Mouse (Mus musculus) hindbrain, embryonic 13.5 days (tissue): ENCODE measurements around the gene Znrf3. TPM values are rescaled to one million over a fixed set of nuclear protein-coding genes. Genes with fewer than 3 reads are reported as not detected.
A peak's percentile ranks its signal among the peaks of the same experiment; 100 is the strongest.
"Not testable (repeated sequence)": the region's sequence is repeated elsewhere in the genome, so short reads cannot be mapped to it uniquely, and the experiment has no call there.

Experiments used
- ATAC-seq: fragments of 200-750 bp; cut with Nextera tagmentation; 2 replicates; pipeline ENCODE4 v1.8.0; 2017; ENCODE audit warnings: moderate TSS enrichment; ENCODE audit not compliant: low FRiP score
- H3K27ac ChIP-seq: fragments of 300-500 bp; sonication (generic); 2 replicates; pipeline ENCODE4 v1.5.1; 2015; ENCODE audit warnings: inconsistent platforms, mild to moderate bottlenecking, moderate library complexity
- H3K27me3 ChIP-seq: fragments of 300-500 bp; sonication (generic); 2 replicates; pipeline ENCODE4 v1.6.1; 2015; ENCODE audit warnings: mild to moderate bottlenecking, inconsistent platforms
- H3K36me3 ChIP-seq: fragments of 300-500 bp; sonication (generic); 2 replicates; pipeline ENCODE4 v1.6.1; 2015; ENCODE audit warnings: mild to moderate bottlenecking, inconsistent platforms
- H3K4me1 ChIP-seq: fragments of 300-500 bp; sonication (generic); replicated peaks from 2 replicates; pipeline ENCODE4 v1.6.1; 2015; ENCODE audit warnings: inconsistent platforms
- H3K4me2 ChIP-seq: fragments of 300-500 bp; sonication (generic); 2 replicates; pipeline ENCODE4 v1.6.1; 2015; ENCODE audit warnings: inconsistent platforms, mild to moderate bottlenecking, moderate library complexity
- H3K4me3 ChIP-seq: fragments of 300-500 bp; sonication (generic); 2 replicates; pipeline ENCODE4 v1.5.1; 2015; ENCODE audit warnings: mild to moderate bottlenecking, inconsistent platforms
- H3K9ac ChIP-seq: fragments of 300-500 bp; sonication (generic); 2 replicates; pipeline ENCODE4 v1.6.1; 2015; ENCODE audit warnings: mild to moderate bottlenecking, inconsistent platforms
- H3K9me3 ChIP-seq: fragments of 300-500 bp; sonication (generic); 2 replicates; pipeline ENCODE4 v1.6.1; 2016; ENCODE audit warnings: inconsistent platforms
- WGBS: fragments of 180-500 bp; shearing (Covaris S2); methylation state at CpG from one replicate; pipeline ENCODE4 v1.1.7; 2015; 5-methylcytosine and 5-hydroxymethylcytosine counted together
- polyA plus RNA-seq: library from polyadenylated mRNA; unstranded; fragments of >200 nt; fragmentation: Nextera tagmentation; extraction: Ambion mirVana; gene quantifications from 2 replicates; pipeline ENCODE4 v1.2.1, GENCODE M21; 2015

Znrf3 gene
- polyA plus RNA-seq, result 6.7 and 7.1 TPM in 2 replicates

DNA sequence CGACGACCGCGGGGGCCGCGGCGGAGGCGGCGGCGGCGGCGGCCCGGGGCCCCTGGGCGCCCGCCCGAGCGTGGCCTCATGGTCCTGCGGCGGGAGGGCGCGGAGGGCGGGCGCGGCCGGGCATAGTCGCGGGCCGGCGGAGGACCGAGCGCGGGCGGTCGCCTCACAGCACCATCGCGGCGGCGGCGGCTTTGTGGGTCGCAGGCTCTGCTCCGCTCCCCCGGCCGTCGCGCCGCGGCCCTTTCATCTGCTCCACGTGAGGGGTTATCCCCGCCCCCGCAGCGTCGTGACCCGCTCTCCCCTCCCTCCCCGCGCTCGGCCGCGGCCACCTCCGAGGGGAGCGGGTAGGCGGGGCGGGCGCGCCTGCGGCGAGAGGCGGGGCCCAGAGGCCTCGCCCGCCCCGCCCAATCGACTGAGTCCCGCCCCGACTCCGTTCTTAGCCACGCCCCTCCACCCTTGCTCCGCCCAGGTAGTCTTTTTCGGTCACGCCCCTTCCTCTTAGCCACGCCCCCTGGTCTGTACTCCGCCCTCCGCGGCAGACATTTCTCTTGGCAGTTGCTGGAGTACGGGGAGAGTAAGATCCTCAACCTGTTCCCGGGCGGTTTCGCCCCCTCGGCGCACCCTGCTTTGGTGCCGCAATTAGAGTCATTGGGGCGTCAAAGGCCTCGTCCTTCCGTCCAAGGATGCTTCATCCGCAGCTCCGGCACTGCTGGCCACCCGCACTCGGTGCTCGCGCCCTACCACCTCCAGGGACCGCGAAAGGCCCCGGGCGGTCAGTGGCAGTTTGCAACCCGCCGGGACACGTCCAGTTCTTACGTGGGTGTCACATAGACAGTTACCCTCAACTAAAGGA, at the start of gene Znrf3:
Gene Znrf3, minus strand, starts transcription at position 249 of the 853 bp plus-strand sequence.
- Histone ChIP-seq H3K4me3 (peak within 1 kb of the TSS; percentile 82), H3K27ac (peak within 1 kb of the TSS; percentile 52), H3K36me3 (no peaks in the 10 kb centered on the region), H3K9me3 (no peaks in the 10 kb centered on the region), H3K27me3 (peaks cover 11% of the 10 kb centered on the region; the same call in 1 of the 2 replicates), H3K9ac (peak within 1 kb of the TSS; percentile 82), H3K4me1 (peaks cover 29% of the 10 kb centered on the region), H3K4me2 (peak within 1 kb of the TSS; percentile 96)
- peak; percentile 90 for ATAC-seq
- under 1% methylated on average over 79 of the region's 106 CpGs for WGBS

- ATAC-seq, result no peak
- Histone ChIP-seq H3K27ac (no peak overlapping the region), H3K4me1 (no peaks in the 10 kb centered on the region), H3K9ac (no peak overlapping the region), H3K36me3 (no peaks in the 10 kb centered on the region), H3K4me3 (no peak overlapping the region), H3K9me3 (no peaks in the 10 kb centered on the region), H3K27me3 (no peaks in the 10 kb centered on the region), H3K4me2 (no peak overlapping the region)
- 56% methylated on average over 2 of the region's 2 CpGs for WGBS
Observed at GRCm38 (mm10) chr11:5493869-5494268, 49.2 kb upstream of the Znrf3 start.

- Histone ChIP-seq H3K36me3 (no peaks in the 10 kb centered on the region), H3K9ac (no peak overlapping the region; the same call in 1 of the 2 replicates), H3K9me3 (no peaks in the 10 kb centered on the region), H3K27me3 (no peaks in the 10 kb centered on the region), H3K27ac (no peak overlapping the region), H3K4me1 (no peaks in the 10 kb centered on the region), H3K4me3 (no peak overlapping the region), H3K4me2 (no peak overlapping the region)
- WGBS, result 81% methylated on average over 7 of the region's 7 CpGs
- ATAC-seq, result no peak
Observed at GRCm38 (mm10) chr11:5491912-5492311, 47.3 kb upstream of the Znrf3 start.

- 83% methylated on average over 10 of the region's 10 CpGs for WGBS
- H3K36me3 ChIP-seq, result no peaks in the 10 kb centered on the region
- no peak for ATAC-seq
- H3K27ac ChIP-seq, result no peak overlapping the region
- no peaks in the 10 kb centered on the region for H3K27me3 ChIP-seq
- no peaks in the 10 kb centered on the region for H3K4me1 ChIP-seq
- H3K9ac ChIP-seq, result no peak overlapping the region
- no peak overlapping the region for H3K4me3 ChIP-seq
- H3K9me3 ChIP-seq, result no peaks in the 10 kb centered on the region
- no peak overlapping the region for H3K4me2 ChIP-seq
Observed at GRCm38 (mm10) chr11:5490989-5491656, 46.5 kb upstream of the Znrf3 start.

- 92% methylated on average over 10 of the region's 10 CpGs for WGBS
- H3K4me3 ChIP-seq, H3K4me2 ChIP-seq, ATAC-seq, H3K9ac ChIP-seq, H3K36me3 ChIP-seq, H3K9me3 ChIP-seq, H3K27me3 ChIP-seq, H3K4me1 ChIP-seq, H3K27ac ChIP-seq: not testable (repeated sequence)
Observed at GRCm38 (mm10) chr11:5489433-5489832, 44.8 kb upstream of the Znrf3 start.

DNA sequence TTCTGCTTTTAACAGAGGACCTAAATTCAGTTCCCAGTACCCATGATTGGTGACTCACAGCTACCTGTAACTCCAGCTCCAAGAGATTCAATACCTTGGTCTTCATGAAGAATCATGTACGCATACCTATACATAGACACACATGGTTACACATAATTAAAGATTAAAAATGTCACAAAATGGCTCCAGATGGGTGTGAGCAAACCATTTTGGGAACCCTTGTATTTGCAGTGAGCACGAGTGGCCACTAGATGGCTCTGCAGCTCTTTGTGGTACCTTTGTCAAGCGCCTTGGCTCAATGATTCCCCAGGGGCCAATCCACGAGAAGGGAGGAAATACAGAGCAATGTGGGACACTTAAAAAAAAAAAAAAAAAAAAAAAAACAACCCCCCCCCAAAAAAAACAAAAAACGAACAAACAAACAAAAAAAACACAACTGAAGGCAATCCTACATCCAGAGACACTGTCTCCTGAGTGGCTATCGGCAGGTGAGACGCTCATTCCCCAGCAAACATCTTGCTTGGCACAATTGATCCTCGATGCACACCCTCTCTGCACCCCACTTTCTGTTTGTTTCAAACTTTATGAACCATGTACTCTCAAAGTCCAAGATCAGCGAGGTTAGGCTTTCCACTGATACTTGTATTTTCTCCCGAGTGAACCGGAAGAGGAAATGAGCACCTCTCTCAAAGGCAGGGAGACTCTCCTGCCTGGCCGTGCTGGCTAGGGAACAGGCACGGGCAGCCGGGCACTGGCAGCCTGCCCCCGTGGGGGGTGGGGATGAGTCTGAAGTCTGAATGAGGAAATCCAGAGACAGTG, 40.8 kb upstream of the Znrf3 start:
- Histone ChIP-seq H3K4me2 (peak overlapping the region; percentile 61), H3K27me3 (no peaks in the 10 kb centered on the region), H3K4me1 (peaks cover 3% of the 10 kb centered on the region; the same call in 1 of the 2 replicates), H3K9me3 (no peaks in the 10 kb centered on the region), H3K36me3 (no peaks in the 10 kb centered on the region), H3K9ac (peak overlapping the region; percentile 68), H3K27ac (no peak overlapping the region), H3K4me3 (peak overlapping the region; percentile 39)
- ATAC-seq, result peak; percentile 73
- 17% methylated on average over 15 of the region's 15 CpGs for WGBS

DNA sequence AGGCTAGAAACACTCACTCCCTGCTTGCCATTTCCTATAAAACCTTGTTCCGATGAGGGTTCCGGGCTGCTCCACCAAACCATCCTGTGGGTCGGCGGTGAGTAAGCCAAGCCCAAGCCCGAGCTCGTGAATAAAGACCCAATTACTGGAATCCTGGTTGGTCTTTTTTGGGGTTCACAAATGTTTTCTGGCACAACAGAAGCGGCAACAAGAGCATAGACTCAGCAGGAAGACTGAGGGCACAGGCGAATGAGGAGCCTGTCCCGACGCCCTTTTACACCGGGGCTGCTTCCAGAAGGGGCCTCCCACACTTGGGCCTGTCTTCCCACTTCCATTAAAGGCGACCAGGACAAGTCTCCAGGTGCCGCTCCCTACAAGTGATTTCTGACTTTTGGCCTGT, 37.9 kb upstream of the Znrf3 start:
- no peak overlapping the region for H3K4me2 ChIP-seq
- peaks cover 3% of the 10 kb centered on the region; the same call in 1 of the 2 replicates for H3K4me1 ChIP-seq
- no peaks in the 10 kb centered on the region for H3K36me3 ChIP-seq
- no peak overlapping the region for H3K9ac ChIP-seq
- no peaks in the 10 kb centered on the region for H3K9me3 ChIP-seq
- no peak for ATAC-seq
- no peak overlapping the region for H3K27ac ChIP-seq
- whole genome bisulfite sequencing, result 91% methylated on average over 13 of the region's 13 CpGs
- no peaks in the 10 kb centered on the region for H3K27me3 ChIP-seq
- no peak overlapping the region for H3K4me3 ChIP-seq

- Histone ChIP-seq H3K27me3 (no peaks in the 10 kb centered on the region), H3K9me3 (no peaks in the 10 kb centered on the region), H3K4me3 (no peak overlapping the region), H3K4me1 (no peaks in the 10 kb centered on the region), H3K36me3 (no peaks in the 10 kb centered on the region), H3K4me2 (no peak overlapping the region), H3K27ac (no peak overlapping the region), H3K9ac (no peak overlapping the region)
- WGBS, result 94% methylated on average over 3 of the region's 3 CpGs
- ATAC-seq, result no peak
Observed at GRCm38 (mm10) chr11:5478831-5479230, 34.2 kb upstream of the Znrf3 start.

- H3K4me2 ChIP-seq, result no peak overlapping the region
- no peak overlapping the region for H3K27ac ChIP-seq
- H3K9ac ChIP-seq, result no peak overlapping the region
- 84% methylated on average over 7 of the region's 7 CpGs for WGBS
- H3K9me3 ChIP-seq, result no peaks in the 10 kb centered on the region
- H3K36me3 ChIP-seq, result no peaks in the 10 kb centered on the region
- ATAC-seq, result no peak
- no peaks in the 10 kb centered on the region for H3K4me1 ChIP-seq
- no peak overlapping the region for H3K4me3 ChIP-seq
- no peaks in the 10 kb centered on the region for H3K27me3 ChIP-seq
Observed at GRCm38 (mm10) chr11:5478193-5478592, 33.5 kb upstream of the Znrf3 start.

- H3K4me3 ChIP-seq, result no peak overlapping the region
- H3K36me3 ChIP-seq, result no peaks in the 10 kb centered on the region
- no peaks in the 10 kb centered on the region for H3K27me3 ChIP-seq
- ATAC-seq, result no peak
- H3K27ac ChIP-seq, result no peak overlapping the region
- H3K4me1 ChIP-seq, result no peaks in the 10 kb centered on the region
- no peaks in the 10 kb centered on the region for H3K9me3 ChIP-seq
- 95% methylated on average over 4 of the region's 4 CpGs for WGBS
- H3K9ac ChIP-seq, result no peak overlapping the region
- H3K4me2 ChIP-seq, result no peak overlapping the region
Observed at GRCm38 (mm10) chr11:5476806-5477205, 32.2 kb upstream of the Znrf3 start.

GRCm38 (mm10) chr11:5475556-5476118, 31.0 kb upstream of the Znrf3 start:
- WGBS, result 91% methylated on average over 2 of the region's 2 CpGs
- ATAC-seq, result not testable (repeated sequence)

DNA sequence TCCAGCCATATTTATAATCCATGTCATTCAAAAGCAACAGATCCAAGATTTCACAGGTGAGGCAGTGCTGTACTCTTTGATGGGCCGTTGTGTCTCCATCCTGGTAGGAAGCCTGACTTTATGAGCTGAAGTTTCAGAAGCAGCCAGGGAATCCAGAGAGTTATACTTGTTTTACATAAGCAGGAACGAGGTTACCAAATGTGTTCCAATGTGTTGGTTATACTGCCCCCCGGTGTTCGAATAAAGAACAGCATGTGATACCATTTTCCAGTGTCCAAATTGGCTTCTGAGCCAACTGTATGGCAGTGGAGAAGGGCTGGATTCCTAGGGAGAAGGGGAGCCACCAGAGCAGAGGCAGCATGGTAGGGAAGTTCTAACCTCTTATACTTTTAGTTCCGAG, 29.5 kb upstream of the Znrf3 start:
- no peak overlapping the region for H3K4me2 ChIP-seq
- H3K9me3 ChIP-seq, result no peaks in the 10 kb centered on the region
- no peak overlapping the region for H3K27ac ChIP-seq
- no peaks in the 10 kb centered on the region for H3K27me3 ChIP-seq
- no peaks in the 10 kb centered on the region for H3K4me1 ChIP-seq
- no peaks in the 10 kb centered on the region for H3K36me3 ChIP-seq
- ATAC-seq, result no peak
- H3K4me3 ChIP-seq, result no peak overlapping the region
- 19% methylated on average over 5 of the region's 5 CpGs for WGBS
- no peak overlapping the region for H3K9ac ChIP-seq

More at GRCm38 (mm10) chr11:5475556-5476118, 31.0 kb upstream of the Znrf3 start:
- not testable (repeated sequence) for H3K4me3 ChIP-seq, H3K4me2 ChIP-seq, H3K27me3 ChIP-seq, H3K27ac ChIP-seq, H3K9me3 ChIP-seq, H3K4me1 ChIP-seq, H3K9ac ChIP-seq, H3K36me3 ChIP-seq
